Mouse (Mus musculus): ENCODE results near the gene Ostc. TPM values are rescaled to one million over a fixed set of nuclear protein-coding genes. Genes with fewer than 3 reads are reported as not detected.

Gene Ostc
- polyA plus RNA-seq (2012; rRNA removed) (274 and 285 TPM in 2 replicates), polyA plus RNA-seq (2014; fragmentation: Nextera tagmentation; extraction: Ambion mirVana) (458 and 481 TPM in 2 replicates)

DNA sequence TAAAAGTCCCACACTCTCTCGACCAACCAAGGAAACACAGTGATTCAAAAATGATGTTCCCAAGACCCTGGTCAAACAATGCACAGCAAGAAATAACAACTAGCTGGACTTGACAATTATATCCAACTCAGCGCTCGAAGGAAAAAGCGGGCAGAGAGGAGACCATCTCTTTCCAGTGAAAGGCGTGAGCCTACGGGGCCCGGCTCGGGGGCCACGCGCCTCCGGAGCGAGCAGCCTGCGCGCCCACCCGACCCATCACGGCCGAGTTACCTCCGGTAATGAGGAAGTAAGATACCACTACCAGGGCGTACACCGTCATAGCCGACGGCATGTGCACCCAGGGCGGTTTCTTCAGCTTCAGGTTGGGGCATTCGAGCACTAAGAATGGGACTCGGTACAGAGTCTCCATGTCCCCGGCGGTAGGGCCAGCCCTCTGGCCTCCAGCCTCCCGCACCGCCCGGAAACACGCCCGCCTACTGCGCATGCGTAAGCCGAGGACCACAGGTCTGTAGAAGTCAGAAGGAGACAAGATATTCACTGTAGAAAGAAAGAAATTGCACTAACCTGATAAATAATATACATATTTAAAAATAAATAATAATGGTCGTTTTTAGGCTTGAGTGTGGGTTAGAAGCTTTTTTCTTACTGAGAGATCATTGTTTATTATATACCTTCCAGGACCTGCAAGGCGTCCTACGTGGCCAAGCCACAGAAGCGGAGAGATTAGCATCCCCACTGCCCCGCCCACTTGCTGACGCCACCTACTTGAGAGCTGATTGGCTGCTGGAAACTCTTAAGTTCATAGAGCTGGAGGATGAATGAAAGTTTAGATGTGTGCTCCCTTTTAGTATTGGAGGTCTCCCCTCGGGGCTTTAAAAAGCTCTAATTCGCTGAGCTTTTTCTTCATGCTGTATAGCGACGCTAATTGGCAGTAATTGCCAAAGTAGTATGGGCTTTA is at the start of gene Ostc:
Gene Ostc, minus strand, starts transcription at position 478 of the 958 bp plus-strand sequence.
- DNase-seq (ENCODE audit: low spot score) (peak; percentile 99), ATAC-seq (ENCODE audit: low FRiP score, low read depth) (peak; percentile 97)
- H3K27ac ChIP-seq (replicated peaks; ENCODE audit: low read depth, low read length): peak within 1 kb of the TSS; percentile 62
- H3K9ac ChIP-seq (ENCODE audit: low read depth, low read length, severe bottlenecking): peak within 1 kb of the TSS; percentile 69
- H3K9me3 ChIP-seq (ENCODE audit: control insufficient read depth, low read length): no peaks in the 10 kb centered on the region
- H3K27me3 ChIP-seq (ENCODE audit: control insufficient read depth, insufficient read depth, low read length): no peaks in the 10 kb centered on the region
- 1% methylated on average over 45 of the region's 45 CpGs for WGBS
- H3K4me3 ChIP-seq (replicated peaks; ENCODE audit: low read length): peak within 1 kb of the TSS; percentile 51
- peaks cover 8% of the 10 kb centered on the region for H3K4me1 ChIP-seq (ENCODE audit: control insufficient read depth, insufficient read depth, low read length)
- peaks cover 9% of the 10 kb centered on the region for H3K36me3 ChIP-seq (ENCODE audit: control insufficient read depth, insufficient read depth, low read length)
- H3K4me2 ChIP-seq (replicated peaks; ENCODE audit: low read depth, low read length, severe bottlenecking): peak within 1 kb of the TSS; percentile 53
- TF ChIP-seq POLR2A (IDR thresholded peaks at IDR 0.05; ENCODE audit: borderline replicate concordance, extremely low read depth, insufficient read depth, insufficient read length): peak; percentile 98; the same call in 1 of the 2 replicates

DNA sequence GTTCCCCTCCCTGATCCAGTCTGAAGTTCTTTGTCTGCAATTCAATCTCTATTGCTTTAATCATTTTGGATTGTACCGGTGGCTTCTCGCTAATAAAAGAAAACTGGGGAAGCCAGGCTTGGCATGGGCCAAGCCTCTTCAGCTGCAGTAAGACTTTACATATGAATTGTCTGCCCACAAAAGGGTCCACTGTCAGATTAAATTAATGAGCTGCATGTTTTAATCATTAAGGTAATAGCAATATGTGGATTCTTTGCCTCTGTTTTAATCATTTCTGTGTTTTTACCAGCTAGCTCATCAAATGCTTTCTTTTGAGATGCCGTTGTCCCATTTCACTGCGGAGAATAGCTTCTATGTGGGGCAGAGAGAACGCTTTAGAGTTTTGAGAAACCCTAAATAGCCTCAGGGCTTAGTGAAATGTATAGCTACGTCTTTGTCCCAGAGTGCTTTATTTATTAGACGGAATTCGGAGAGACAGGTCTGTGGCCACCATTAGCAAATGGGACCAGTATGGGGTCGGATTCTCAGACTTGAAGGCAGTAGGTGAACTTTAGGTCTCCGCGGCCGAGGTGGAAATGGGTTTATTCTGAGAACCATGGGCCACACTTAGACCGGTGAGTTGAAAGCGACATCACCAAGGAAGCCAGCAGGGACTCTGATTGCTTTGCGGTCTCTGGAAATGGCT is 49.1 kb upstream of the Ostc start:
- Histone ChIP-seq H3K36me3 (ENCODE audit: control insufficient read depth, insufficient read depth, low read length) (no peaks in the 10 kb centered on the region), H3K9ac (ENCODE audit: low read depth, low read length, severe bottlenecking) (no peak overlapping the region), H3K4me2 (replicated peaks; ENCODE audit: low read depth, low read length, severe bottlenecking) (no peak overlapping the region), H3K4me1 (ENCODE audit: control insufficient read depth, insufficient read depth, low read length) (peaks cover 8% of the 10 kb centered on the region), H3K27me3 (ENCODE audit: control insufficient read depth, insufficient read depth, low read length) (no peaks in the 10 kb centered on the region), H3K4me3 (replicated peaks; ENCODE audit: low read length) (no peak overlapping the region), H3K9me3 (ENCODE audit: control insufficient read depth, low read length) (no peaks in the 10 kb centered on the region), H3K27ac (replicated peaks; ENCODE audit: low read depth, low read length) (no peak overlapping the region)
- WGBS: 54% methylated on average over 15 of the region's 15 CpGs
- no peak for TF ChIP-seq POLR2A (IDR thresholded peaks at IDR 0.05; ENCODE audit: borderline replicate concordance, extremely low read depth, insufficient read depth, insufficient read length)
- ATAC-seq (ENCODE audit: low FRiP score, low read depth): no peak
- no peak for DNase-seq (ENCODE audit: low spot score)

DNA sequence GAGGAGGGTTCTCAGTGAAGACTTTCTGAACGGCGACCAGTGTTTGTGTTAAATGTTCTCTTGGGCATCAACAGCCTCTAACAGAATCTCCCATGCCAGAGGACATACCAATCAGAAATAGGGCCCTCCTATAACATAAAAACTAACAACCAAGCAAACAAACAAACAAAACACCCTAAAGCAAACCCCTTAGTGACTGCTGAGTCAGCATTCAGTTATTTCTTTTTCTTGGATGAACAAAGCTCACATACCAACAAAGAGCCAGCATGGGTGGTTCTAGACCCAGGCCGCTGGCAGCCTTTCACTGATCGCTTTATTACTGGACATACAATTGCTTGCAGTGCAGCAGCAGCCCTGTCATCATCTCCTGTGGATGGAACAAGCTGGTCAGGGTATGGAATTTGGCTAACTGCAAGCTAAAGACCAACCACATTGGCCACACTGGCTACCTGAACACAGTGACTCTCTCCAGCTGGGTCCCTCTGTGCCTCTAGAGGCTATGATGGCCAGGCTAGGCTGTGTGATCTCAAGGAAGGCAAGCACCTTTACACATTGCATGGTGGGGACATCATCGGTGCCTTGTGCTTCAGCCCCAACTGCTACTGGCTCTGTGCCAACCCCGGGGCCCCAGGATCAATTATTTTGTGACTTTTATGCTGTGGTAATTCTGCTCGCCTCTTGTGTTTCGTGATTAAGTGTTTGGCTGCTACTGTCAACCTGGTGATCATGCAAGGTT is 48.0 kb upstream of the Ostc start:
- Histone ChIP-seq H3K9ac (ENCODE audit: low read depth, low read length, severe bottlenecking) (no peak overlapping the region), H3K4me3 (replicated peaks; ENCODE audit: low read length) (no peak overlapping the region), H3K4me2 (replicated peaks; ENCODE audit: low read depth, low read length, severe bottlenecking) (no peak overlapping the region), H3K27me3 (ENCODE audit: control insufficient read depth, insufficient read depth, low read length) (no peaks in the 10 kb centered on the region), H3K27ac (replicated peaks; ENCODE audit: low read depth, low read length) (no peak overlapping the region), H3K4me1 (ENCODE audit: control insufficient read depth, insufficient read depth, low read length) (peaks cover 8% of the 10 kb centered on the region), H3K9me3 (ENCODE audit: control insufficient read depth, low read length) (no peaks in the 10 kb centered on the region), H3K36me3 (ENCODE audit: control insufficient read depth, insufficient read depth, low read length) (no peaks in the 10 kb centered on the region)
- no peak for DNase-seq (ENCODE audit: low spot score)
- 63% methylated on average over 8 of the region's 8 CpGs for WGBS
- TF ChIP-seq POLR2A (IDR thresholded peaks at IDR 0.05; ENCODE audit: borderline replicate concordance, extremely low read depth, insufficient read depth, insufficient read length): no peak
- no peak for ATAC-seq (ENCODE audit: low FRiP score, low read depth)

DNA sequence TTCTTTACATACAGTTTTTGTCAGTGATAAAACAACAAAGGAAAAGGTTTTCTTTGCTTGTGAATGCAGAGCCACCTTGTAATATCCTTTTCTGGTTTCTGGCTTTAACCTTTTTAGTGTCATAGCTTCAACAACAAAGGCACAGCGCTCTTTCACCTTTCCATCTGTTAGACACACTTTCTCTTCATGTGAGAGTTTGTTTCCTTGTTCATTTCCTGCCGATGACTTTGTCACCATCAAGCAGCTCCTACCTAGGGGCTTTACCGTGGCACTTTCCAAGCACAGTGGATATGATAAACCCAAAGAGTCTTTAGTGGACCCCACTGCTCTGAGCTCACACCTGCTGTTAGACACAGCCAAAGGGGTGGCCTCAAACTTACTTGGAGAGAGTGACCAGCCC is 40.0 kb upstream of the Ostc start:
- Histone ChIP-seq H3K4me2 (replicated peaks; ENCODE audit: low read depth, low read length, severe bottlenecking) (no peak overlapping the region), H3K9me3 (ENCODE audit: control insufficient read depth, low read length) (0 out of 2 replicates have a peak, but pooled peaks cover 4% of the 10 kb centered on the region), H3K27ac (replicated peaks; ENCODE audit: low read depth, low read length) (no peak overlapping the region), H3K27me3 (ENCODE audit: control insufficient read depth, insufficient read depth, low read length) (no peaks in the 10 kb centered on the region), H3K9ac (ENCODE audit: low read depth, low read length, severe bottlenecking) (no peak overlapping the region), H3K36me3 (ENCODE audit: control insufficient read depth, insufficient read depth, low read length) (no peaks in the 10 kb centered on the region), H3K4me3 (replicated peaks; ENCODE audit: low read length) (no peak overlapping the region), H3K4me1 (ENCODE audit: control insufficient read depth, insufficient read depth, low read length) (no peaks in the 10 kb centered on the region)
- no peak for ATAC-seq (ENCODE audit: low FRiP score, low read depth)
- WGBS: 88% methylated on average over 3 of the region's 3 CpGs
- no peak for DNase-seq (ENCODE audit: low spot score)
- no peak for TF ChIP-seq POLR2A (IDR thresholded peaks at IDR 0.05; ENCODE audit: borderline replicate concordance, extremely low read depth, insufficient read depth, insufficient read length)

Measured in limb, embryonic 14.5 days (tissue).